Mouse (Mus musculus) ovary, postnatal 10 days (tissue): Measurements from ENCODE around the gene Utp14b.

ENCODE experiments used
- DNase-seq: peaks from one replicate; pipeline ENCODE4 v3.0.0; 2022; ENCODE audit warnings: low spot score

The Utp14b gene

GRCm38 (mm10) chr1:78686872-78687271 is 29.0 kb downstream of the Utp14b start:
- DNase-seq: no peak

- DNase-seq: no peak
These were observed 30.3 kb downstream of the Utp14b start for GRCm38 (mm10) chr1:78688149-78688548.

GRCm38 (mm10) chr1:78694503-78695258 is 36.8 kb downstream of the Utp14b start:
- no peak for DNase-seq

- no peak for DNase-seq
These were observed 38.5 kb downstream of the Utp14b start for GRCm38 (mm10) chr1:78696305-78696704.

- DNase-seq: no peak
These were observed 39.1 kb downstream of the Utp14b start for GRCm38 (mm10) chr1:78696903-78697302.

GRCm38 (mm10) chr1:78698138-78698537 is 40.3 kb downstream of the Utp14b start:
- DNase-seq: no peak

- DNase-seq: no peak
These were observed 43.9 kb downstream of the Utp14b start for GRCm38 (mm10) chr1:78701740-78702139.

- DNase-seq: no peak
These were observed 44.6 kb downstream of the Utp14b start for GRCm38 (mm10) chr1:78702282-78702963.

GRCm38 (mm10) chr1:78702964-78703285 is 45.1 kb downstream of the Utp14b start:
- no peak for DNase-seq

- DNase-seq: no peak
These were observed 48.5 kb downstream of the Utp14b start for GRCm38 (mm10) chr1:78706338-78706737.

GRCm38 (mm10) chr1:78707280-78707679 is 49.4 kb downstream of the Utp14b start:
- no peak for DNase-seq

GRCm38 (mm10) chr1:78710026-78710425 is 52.2 kb downstream of the Utp14b start:
- DNase-seq: no peak

GRCm38 (mm10) chr1:78710613-78711329 is 52.9 kb downstream of the Utp14b start:
- no peak for DNase-seq
